Mouse (Mus musculus): ENCODE data around the gene Fbxo34. TPM values are rescaled to one million over a fixed set of nuclear protein-coding genes. Genes with fewer than 3 reads are reported as not detected.

The Fbxo34 gene
- total and polyA plus RNA-seq, 3 experiments, result 11.1 to 25.9 (median 11.9) TPM

DNA sequence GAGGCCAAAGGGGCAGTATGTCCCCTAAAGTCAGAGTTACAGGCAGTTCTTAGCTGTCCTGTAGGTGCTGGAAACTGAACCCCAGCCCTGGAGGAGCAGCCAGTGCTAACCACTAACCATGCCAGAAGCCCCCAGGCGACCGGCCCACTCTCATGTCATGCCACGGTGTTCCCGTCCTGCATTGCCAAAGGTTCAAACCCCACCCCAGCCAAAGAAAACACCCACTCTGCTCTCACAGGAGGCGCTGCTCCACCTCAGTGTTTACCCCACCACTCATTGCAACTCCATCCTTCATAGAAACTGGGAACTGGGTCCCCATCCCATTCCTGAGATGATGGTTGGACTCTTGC, 83.9 kb downstream of the Fbxo34 start:
- H3K4me1 ChIP-seq (ENCODE audit: control insufficient read depth in 1 of 2, insufficient read depth in 2 of 2), result peaks cover 4 to 11% of the 10 kb centered on the region in 2 experiments
- no peaks in the 10 kb centered on the region for H3K79me2 ChIP-seq (replicated peaks; ENCODE audit: control insufficient read depth, extremely low read depth, insufficient read depth, poor library complexity, severe bottlenecking)
- dilution Hi-C loops (cut with MboI; ENCODE audit: extremely low pct_ligation_motif_present, extremely low pct_unique_long_range_greater_than_20kb, low sequenced_read_pairs), result no loop called here
- no peak overlapping the region for H3K27ac ChIP-seq (ENCODE audit: insufficient read depth, low read depth)
- H3K9ac ChIP-seq (ENCODE audit: insufficient read depth, low read depth), result no peak overlapping the region
- no peaks in the 10 kb centered on the region for H3K27me3 ChIP-seq (replicated peaks)
- no peaks in the 10 kb centered on the region for H3K9me3 ChIP-seq (replicated peaks; ENCODE audit: low read length)
- in situ Hi-C loops (cut with MboI; ENCODE audit: low pct_ligation_motif_present, low pct_unique_long_range_greater_than_20kb, low sequenced_read_pairs), result no loop called here
- TF ChIP-seq ZC3H11A (IDR thresholded peaks at IDR 0.05; ENCODE audit: low read depth, low read length) (no peak), RCOR1 (conservative IDR thresholded peaks at IDR 0.05; ENCODE audit: low read depth, low read length) (no peak), MAFK (IDR thresholded peaks at IDR 0.05; ENCODE audit: insufficient replicate concordance, low read length) (no peak), ZNF384 (IDR thresholded peaks at IDR 0.05; ENCODE audit: low read depth, low read length) (no peak), ELF1 (IDR thresholded peaks at IDR 0.05; ENCODE audit: low read depth, low read length) (no peak), NRF1 (IDR thresholded peaks at IDR 0.05; ENCODE audit: low read depth, low read length) (no peak), MAZ (IDR thresholded peaks at IDR 0.05; ENCODE audit: low read depth, low read length) (no peak)
- DNase-seq (ENCODE audit: extremely low read depth), result no peak
- no peak overlapping the region for H3K4me2 ChIP-seq (ENCODE audit: insufficient read depth, low read depth, poor library complexity, severe bottlenecking)
- peaks cover 18 to 21% of the 10 kb centered on the region in 2 experiments for H3K36me3 ChIP-seq (replicated peaks in 1 of 2; ENCODE audit: control insufficient read depth in 1 of 2, insufficient read depth in 1 of 2, low read length in 1 of 2)
- no peak overlapping the region for H3K4me3 ChIP-seq (replicated peaks in 1 of 3; ENCODE audit: low read depth in 2 of 3, low read length in 2 of 3, poor library complexity in 1 of 3)

DNA sequence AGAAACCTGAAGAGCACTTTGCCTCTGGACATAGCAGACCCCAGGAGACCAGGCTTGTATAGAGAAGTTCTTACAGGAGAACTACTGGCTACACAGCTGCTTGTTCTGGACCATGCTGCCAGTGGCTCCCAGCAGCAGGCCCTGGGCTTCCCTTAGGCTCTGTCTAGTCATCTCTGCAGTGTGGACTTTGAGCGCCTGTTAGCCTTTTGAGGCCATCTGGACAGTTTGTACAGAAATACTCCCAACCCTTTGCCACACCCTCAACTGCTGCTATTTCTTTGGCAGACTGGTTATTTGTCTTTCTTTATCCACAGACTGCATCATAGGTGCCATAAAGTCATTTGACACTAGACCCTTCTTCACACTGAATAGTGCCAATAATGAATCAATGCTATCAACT, 84.9 kb downstream of the Fbxo34 start:
- Histone ChIP-seq H3K4me3 (replicated peaks in 1 of 3; ENCODE audit: low read depth in 2 of 3, low read length in 2 of 3, poor library complexity in 1 of 3) (no peak overlapping the region), H3K27ac (ENCODE audit: insufficient read depth, low read depth) (no peak overlapping the region), H3K4me1 (ENCODE audit: control insufficient read depth in 1 of 2, insufficient read depth in 2 of 2) (peaks cover 4 to 11% of the 10 kb centered on the region in 2 experiments), H3K36me3 (replicated peaks in 1 of 2; ENCODE audit: control insufficient read depth in 1 of 2, insufficient read depth in 1 of 2, low read length in 1 of 2) (peaks cover 11 to 21% of the 10 kb centered on the region in 2 experiments), H3K79me2 (replicated peaks; ENCODE audit: control insufficient read depth, extremely low read depth, insufficient read depth, poor library complexity, severe bottlenecking) (no peaks in the 10 kb centered on the region), H3K9ac (ENCODE audit: insufficient read depth, low read depth) (no peak overlapping the region), H3K9me3 (replicated peaks; ENCODE audit: low read length) (no peaks in the 10 kb centered on the region), H3K27me3 (replicated peaks) (no peaks in the 10 kb centered on the region), H3K4me2 (ENCODE audit: insufficient read depth, low read depth, poor library complexity, severe bottlenecking) (no peak overlapping the region)
- dilution Hi-C loops (cut with MboI; ENCODE audit: extremely low pct_ligation_motif_present, extremely low pct_unique_long_range_greater_than_20kb, low sequenced_read_pairs) (no loop called here), in situ Hi-C loops (cut with MboI; ENCODE audit: low pct_ligation_motif_present, low pct_unique_long_range_greater_than_20kb, low sequenced_read_pairs) (no loop called here)
- TF ChIP-seq KAT2A (IDR thresholded peaks at IDR 0.05; ENCODE audit: insufficient replicate concordance, low read length), result no peak
- no peak for TF ChIP-seq RCOR1 (conservative IDR thresholded peaks at IDR 0.05; ENCODE audit: low read depth, low read length)
- TF ChIP-seq SIN3A (IDR thresholded peaks at IDR 0.05; ENCODE audit: low read length), result no peak
- no peak for TF ChIP-seq CHD1 (IDR thresholded peaks at IDR 0.05; ENCODE audit: low read depth, low read length)
- TF ChIP-seq MYC (IDR thresholded peaks at IDR 0.05; ENCODE audit: low read depth, low read length), result no peak
- TF ChIP-seq RAD21 (IDR thresholded peaks at IDR 0.05; ENCODE audit: low read depth, low read length), result no peak
- no peak for TF ChIP-seq MAFK (IDR thresholded peaks at IDR 0.05; ENCODE audit: insufficient replicate concordance, low read length)
- no peak for TF ChIP-seq EP300 (IDR thresholded peaks at IDR 0.05; ENCODE audit: low read length)
- no peak for TF ChIP-seq NRF1 (IDR thresholded peaks at IDR 0.05; ENCODE audit: low read depth, low read length)
- no peak for TF ChIP-seq ELF1 (IDR thresholded peaks at IDR 0.05; ENCODE audit: low read depth, low read length)
- TF ChIP-seq ETS1 (conservative IDR thresholded peaks at IDR 0.05; ENCODE audit: low read depth, low read length), result no peak
- no peak for TF ChIP-seq ZMIZ1 (IDR thresholded peaks at IDR 0.05; ENCODE audit: low read depth, low read length)
- no peak for TF ChIP-seq IRF4 (IDR thresholded peaks at IDR 0.05; ENCODE audit: low read depth, low read length)
- no peak for TF ChIP-seq MAX (IDR thresholded peaks at IDR 0.05; ENCODE audit: low read length)
- TF ChIP-seq BHLHE40 (IDR thresholded peaks at IDR 0.05; ENCODE audit: low read depth, low read length), result no peak
- no peak for TF ChIP-seq SMC3 (IDR thresholded peaks at IDR 0.05; ENCODE audit: low read depth, low read length)
- no peak for TF ChIP-seq UBTF (IDR thresholded peaks at IDR 0.05; ENCODE audit: low read depth, low read length)
- no peak for TF ChIP-seq NELFE (IDR thresholded peaks at IDR 0.05; ENCODE audit: low read depth, low read length)
- TF ChIP-seq PAX5 (IDR thresholded peaks at IDR 0.05; ENCODE audit: low read length), result no peak
- no peak for DNase-seq (ENCODE audit: extremely low read depth)

All from CH12.LX (cell line).